Mouse (Mus musculus): ENCODE data around the gene Misp. TPM values are rescaled to one million over a fixed set of nuclear protein-coding genes. Genes with fewer than 3 reads are reported as not detected.

The Misp gene
- polyA plus RNA-seq, 1 experiment from 2014 or later: 0.73 TPM

- no peak for ATAC-seq
- H3K9ac ChIP-seq (ENCODE audit: low read depth, low read length): no peak overlapping the region
- H3K27ac ChIP-seq (ENCODE audit: low read length): no peak overlapping the region
- H3K4me3 ChIP-seq (ENCODE audit: low read depth, low read length): no peak overlapping the region
- peaks cover 12% of the 10 kb centered on the region; the same call in 1 of the 2 replicates for H3K36me3 ChIP-seq (ENCODE audit: control insufficient read depth, insufficient read depth, low read length)
- 0 out of 2 replicates have a peak, but pooled peaks cover 2% of the 10 kb centered on the region for H3K9me3 ChIP-seq (replicated peaks; ENCODE audit: control insufficient read depth, low read length, poor library complexity, severe bottlenecking)
- no peaks in the 10 kb centered on the region for H3K4me1 ChIP-seq (ENCODE audit: control insufficient read depth, insufficient read depth, low read length)
- no peaks in the 10 kb centered on the region for H3K27me3 ChIP-seq (ENCODE audit: control insufficient read depth, insufficient read depth, low read depth, low read length)
- H3K4me2 ChIP-seq (ENCODE audit: low read length): no peak overlapping the region
- 79% methylated on average over 6 of the region's 6 CpGs for WGBS
Measured at GRCm38 (mm10) chr10:79824413-79824812, 3.6 kb downstream of the Misp start.

GRCm38 (mm10) chr10:79831583-79831982 is 10.8 kb downstream of the Misp start:
- Histone ChIP-seq H3K9ac (ENCODE audit: low read depth, low read length) (no peak overlapping the region), H3K27ac (ENCODE audit: low read length) (no peak overlapping the region), H3K4me3 (ENCODE audit: low read depth, low read length) (no peak overlapping the region), H3K4me1 (ENCODE audit: control insufficient read depth, insufficient read depth, low read length) (no peaks in the 10 kb centered on the region), H3K27me3 (ENCODE audit: control insufficient read depth, insufficient read depth, low read depth, low read length) (no peaks in the 10 kb centered on the region), H3K4me2 (ENCODE audit: low read length) (no peak overlapping the region), H3K9me3 (replicated peaks; ENCODE audit: control insufficient read depth, low read length, poor library complexity, severe bottlenecking) (0 out of 2 replicates have a peak, but pooled peaks cover 2% of the 10 kb centered on the region), H3K36me3 (ENCODE audit: control insufficient read depth, insufficient read depth, low read length) (no peaks in the 10 kb centered on the region)
- ATAC-seq: no peak
- 89% methylated on average over 3 of the region's 3 CpGs for WGBS

GRCm38 (mm10) chr10:79832026-79832785 is 11.4 kb downstream of the Misp start:
- Histone ChIP-seq H3K9ac (ENCODE audit: low read depth, low read length) (no peak overlapping the region), H3K4me1 (ENCODE audit: control insufficient read depth, insufficient read depth, low read length) (no peaks in the 10 kb centered on the region), H3K36me3 (ENCODE audit: control insufficient read depth, insufficient read depth, low read length) (no peaks in the 10 kb centered on the region), H3K4me3 (ENCODE audit: low read depth, low read length) (no peak overlapping the region), H3K9me3 (replicated peaks; ENCODE audit: control insufficient read depth, low read length, poor library complexity, severe bottlenecking) (0 out of 2 replicates have a peak, but pooled peaks cover 2% of the 10 kb centered on the region), H3K27me3 (ENCODE audit: control insufficient read depth, insufficient read depth, low read depth, low read length) (no peaks in the 10 kb centered on the region), H3K27ac (ENCODE audit: low read length) (no peak overlapping the region), H3K4me2 (ENCODE audit: low read length) (no peak overlapping the region)
- no peak for ATAC-seq
- WGBS: 76% methylated on average over 7 of the region's 7 CpGs

- ATAC-seq: no peak
- 76% methylated on average over 9 of the region's 9 CpGs for WGBS
Measured at GRCm38 (mm10) chr10:79832786-79833181, 12.0 kb downstream of the Misp start.

GRCm38 (mm10) chr10:79834769-79835398 is 14.1 kb downstream of the Misp start:
- H3K4me1 ChIP-seq (ENCODE audit: control insufficient read depth, insufficient read depth, low read length): no peaks in the 10 kb centered on the region
- WGBS: 25% methylated on average over 9 of the region's 9 CpGs

More at GRCm38 (mm10) chr10:79832786-79833181, 12.0 kb downstream of the Misp start:
- H3K4me1 ChIP-seq (ENCODE audit: control insufficient read depth, insufficient read depth, low read length): no peaks in the 10 kb centered on the region
- no peaks in the 10 kb centered on the region for H3K36me3 ChIP-seq (ENCODE audit: control insufficient read depth, insufficient read depth, low read length)
- no peak overlapping the region for H3K27ac ChIP-seq (ENCODE audit: low read length)
- H3K9ac ChIP-seq (ENCODE audit: low read depth, low read length): no peak overlapping the region
- no peaks in the 10 kb centered on the region for H3K9me3 ChIP-seq (replicated peaks; ENCODE audit: control insufficient read depth, low read length, poor library complexity, severe bottlenecking)
- no peak overlapping the region for H3K4me2 ChIP-seq (ENCODE audit: low read length)
- no peak overlapping the region for H3K4me3 ChIP-seq (ENCODE audit: low read depth, low read length)
- H3K27me3 ChIP-seq (ENCODE audit: control insufficient read depth, insufficient read depth, low read depth, low read length): no peaks in the 10 kb centered on the region

GRCm38 (mm10) chr10:79836918-79837317 is 16.1 kb downstream of the Misp start:
- Histone ChIP-seq H3K4me2 (ENCODE audit: low read length) (no peak overlapping the region), H3K27me3 (ENCODE audit: control insufficient read depth, insufficient read depth, low read depth, low read length) (no peaks in the 10 kb centered on the region), H3K4me3 (ENCODE audit: low read depth, low read length) (no peak overlapping the region), H3K4me1 (ENCODE audit: control insufficient read depth, insufficient read depth, low read length) (peaks cover 11% of the 10 kb centered on the region), H3K9me3 (replicated peaks; ENCODE audit: control insufficient read depth, low read length, poor library complexity, severe bottlenecking) (no peaks in the 10 kb centered on the region), H3K27ac (ENCODE audit: low read length) (no peak overlapping the region), H3K36me3 (ENCODE audit: control insufficient read depth, insufficient read depth, low read length) (no peaks in the 10 kb centered on the region), H3K9ac (ENCODE audit: low read depth, low read length) (no peak overlapping the region)
- 94% methylated on average over 3 of the region's 3 CpGs for WGBS
- no peak for ATAC-seq

More at GRCm38 (mm10) chr10:79834769-79835398, 14.1 kb downstream of the Misp start:
- no peak overlapping the region for H3K9ac ChIP-seq (ENCODE audit: low read depth, low read length)
- no peaks in the 10 kb centered on the region for H3K9me3 ChIP-seq (replicated peaks; ENCODE audit: control insufficient read depth, low read length, poor library complexity, severe bottlenecking)
- no peaks in the 10 kb centered on the region for H3K36me3 ChIP-seq (ENCODE audit: control insufficient read depth, insufficient read depth, low read length)
- no peak overlapping the region for H3K27ac ChIP-seq (ENCODE audit: low read length)
- no peak overlapping the region for H3K4me2 ChIP-seq (ENCODE audit: low read length)
- peak; percentile 58 for ATAC-seq
- no peak overlapping the region for H3K4me3 ChIP-seq (ENCODE audit: low read depth, low read length)
- H3K27me3 ChIP-seq (ENCODE audit: control insufficient read depth, insufficient read depth, low read depth, low read length): no peaks in the 10 kb centered on the region

GRCm38 (mm10) chr10:79838151-79838550 is 17.4 kb downstream of the Misp start:
- Histone ChIP-seq H3K36me3 (ENCODE audit: control insufficient read depth, insufficient read depth, low read length) (no peaks in the 10 kb centered on the region), H3K4me1 (ENCODE audit: control insufficient read depth, insufficient read depth, low read length) (peaks cover 11% of the 10 kb centered on the region), H3K9me3 (replicated peaks; ENCODE audit: control insufficient read depth, low read length, poor library complexity, severe bottlenecking) (no peaks in the 10 kb centered on the region), H3K4me2 (ENCODE audit: low read length) (no peak overlapping the region), H3K27ac (ENCODE audit: low read length) (no peak overlapping the region), H3K4me3 (ENCODE audit: low read depth, low read length) (no peak overlapping the region), H3K9ac (ENCODE audit: low read depth, low read length) (no peak overlapping the region), H3K27me3 (ENCODE audit: control insufficient read depth, insufficient read depth, low read depth, low read length) (no peaks in the 10 kb centered on the region)
- 76% methylated on average over 2 of the region's 2 CpGs for WGBS
- ATAC-seq: no peak

- Histone ChIP-seq H3K36me3 (ENCODE audit: control insufficient read depth, insufficient read depth, low read length) (no peaks in the 10 kb centered on the region), H3K4me1 (ENCODE audit: control insufficient read depth, insufficient read depth, low read length) (peaks cover 11% of the 10 kb centered on the region), H3K9me3 (replicated peaks; ENCODE audit: control insufficient read depth, low read length, poor library complexity, severe bottlenecking) (no peaks in the 10 kb centered on the region), H3K27ac (ENCODE audit: low read length) (0 out of 2 replicates have a peak overlapping the region, but pooled peaks have one; percentile 40), H3K9ac (ENCODE audit: low read depth, low read length) (no peak overlapping the region), H3K4me3 (ENCODE audit: low read depth, low read length) (no peak overlapping the region), H3K4me2 (ENCODE audit: low read length) (no peak overlapping the region; the same call in 1 of the 2 replicates), H3K27me3 (ENCODE audit: control insufficient read depth, insufficient read depth, low read depth, low read length) (no peaks in the 10 kb centered on the region)
- ATAC-seq: no peak
- 95% methylated on average over 3 of the region's 3 CpGs for WGBS
Measured at GRCm38 (mm10) chr10:79840091-79840490, 19.3 kb downstream of the Misp start.
